Mouse (Mus musculus) MEL (cell line): ENCODE results near the gene Gnaq.

Experiments used
- CTCF ChIP-seq, 3 experiments: IDR thresholded peaks in 2 of 3; conservative IDR thresholded peaks in 1 of 3; 2 replicates each; pipeline ENCODE4 v1.5.1; 2011 to 2012; ENCODE audit warnings: low read length in 3 of 3, low read depth in 2 of 3, mild to moderate bottlenecking in 2 of 3, improper control_type of control experiment in 1 of 3, inconsistent platforms in 1 of 3, mixed read lengths in 1 of 3, moderate library complexity in 1 of 3; ENCODE audit not compliant: control insufficient read depth in 1 of 3, insufficient read depth in 1 of 3, poor library complexity in 1 of 3, severe bottlenecking in 1 of 3
- E2F4 ChIP-seq: IDR thresholded peaks from 2 replicates; pipeline ENCODE4 v1.6.1; 2011; ENCODE audit warnings: low read depth, low read length, improper control_type of control experiment, borderline replicate concordance
- EP300 ChIP-seq, 2 experiments: IDR thresholded peaks; 2 replicates each; pipeline ENCODE4 v1.6.1; 2011; ENCODE audit warnings: improper control_type of control experiment in 2 of 2, low read length in 2 of 2, low read depth in 1 of 2, mild to moderate bottlenecking in 1 of 2
- GABPA ChIP-seq: IDR thresholded peaks from 2 replicates; pipeline ENCODE4 v1.6.1; 2012; ENCODE audit warnings: low read depth, mild to moderate bottlenecking, inconsistent platforms, low read length, improper control_type of control experiment, moderate library complexity
- GATA1 ChIP-seq: IDR thresholded peaks from 2 replicates; pipeline ENCODE4 v1.6.1; 2011; ENCODE audit warnings: low read depth, low read length, improper control_type of control experiment
- MEF2A ChIP-seq: IDR thresholded peaks from 2 replicates; pipeline ENCODE4 v1.6.1; 2014; ENCODE audit warnings: low read depth, mild to moderate bottlenecking, inconsistent platforms, low read length, improper control_type of control experiment; ENCODE audit not compliant: poor library complexity, insufficient replicate concordance, severe bottlenecking; ENCODE audit errors: extremely low read depth
- NRF1 ChIP-seq: IDR thresholded peaks from 2 replicates; pipeline ENCODE4 v1.6.1; 2014; ENCODE audit warnings: low read depth, mild to moderate bottlenecking, inconsistent platforms, low read length, improper control_type of control experiment, moderate library complexity; ENCODE audit not compliant: poor library complexity, insufficient read depth, severe bottlenecking
- POLR2A ChIP-seq, 2 experiments: IDR thresholded peaks; 2 replicates each; pipeline ENCODE4 v1.6.1; 2011 to 2012; ENCODE audit warnings: low read length in 2 of 2, mild to moderate bottlenecking in 2 of 2, control low read depth in 1 of 2, improper control_type of control experiment in 1 of 2, low read depth in 1 of 2, moderate library complexity in 1 of 2; ENCODE audit not compliant: control insufficient read depth in 1 of 2, insufficient read depth in 1 of 2, poor library complexity in 1 of 2
- POLR2AphosphoS2 ChIP-seq: IDR thresholded peaks from 2 replicates; pipeline ENCODE4 v1.6.1; 2011; ENCODE audit warnings: low read length, improper control_type of control experiment
- TBP ChIP-seq: IDR thresholded peaks from 2 replicates; pipeline ENCODE4 v1.8.0; 2011; ENCODE audit warnings: low read depth, low read length, improper control_type of control experiment

DNA sequence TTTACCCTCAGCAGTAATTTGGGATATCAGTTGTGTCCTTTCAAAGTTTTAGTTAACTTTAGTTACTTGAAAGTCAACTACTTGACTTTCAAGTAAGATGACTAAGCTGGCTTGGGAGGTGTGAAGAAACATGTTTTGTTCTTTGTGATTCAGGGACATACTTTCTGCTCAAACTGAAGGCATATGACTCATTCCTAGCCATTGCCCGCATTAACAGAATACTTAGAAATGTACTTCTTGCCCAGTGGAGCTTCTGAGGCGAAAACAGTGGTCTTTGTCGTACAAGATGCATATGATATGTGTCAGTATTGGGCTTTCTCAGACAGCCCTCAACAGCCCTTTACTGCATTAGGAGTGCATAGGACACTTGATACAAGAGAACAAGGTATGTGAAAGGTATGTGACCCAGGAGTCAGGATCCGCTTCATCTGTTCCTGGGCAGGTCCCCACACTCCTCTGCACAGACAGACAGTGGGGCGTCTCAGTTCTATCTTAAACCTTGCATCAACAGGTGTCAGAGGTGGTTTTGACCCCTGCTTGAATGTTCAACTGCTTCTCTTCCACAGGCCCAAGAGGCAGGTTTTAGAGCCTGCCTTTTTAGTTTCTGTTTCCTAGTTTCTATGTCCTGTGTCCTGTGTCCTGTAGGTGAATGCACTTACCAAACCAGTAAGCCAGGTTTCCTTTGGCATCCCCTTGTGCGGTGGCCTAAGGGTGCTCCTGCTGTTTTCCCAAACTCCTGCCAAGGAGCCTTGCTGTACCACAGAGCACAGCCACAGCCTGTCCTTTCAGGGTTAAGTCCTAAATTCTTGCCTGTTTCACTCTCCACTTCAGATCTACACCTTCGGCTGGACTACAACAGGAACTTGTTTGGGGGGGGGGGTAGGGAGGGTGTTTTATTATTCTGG lies 72.4 kb downstream of the Gnaq start:
- TF ChIP-seq EP300 (IDR thresholded peaks at IDR 0.05; ENCODE audit: low read depth in 1 of 2, low read length in 2 of 2) (no peak), CTCF (IDR thresholded peaks at IDR 0.05 in 2 of 3, conservative IDR thresholded peaks at IDR 0.05 in 1 of 3; ENCODE audit: control insufficient read depth in 1 of 3, insufficient read depth in 1 of 3, low read depth in 2 of 3, low read length in 3 of 3, poor library complexity in 1 of 3, severe bottlenecking in 1 of 3) (no peak), NRF1 (no peak), POLR2A (IDR thresholded peaks at IDR 0.05; ENCODE audit: control insufficient read depth in 1 of 2, insufficient read depth in 1 of 2, low read depth in 1 of 2, low read length in 2 of 2, poor library complexity in 1 of 2) (no peak), MEF2A (no peak), GATA1 (no peak), E2F4 (no peak), GABPA (no peak), POLR2AphosphoS2 (no peak), TBP (no peak)
